Mouse (Mus musculus) erythroid progenitor cell, adult 5-6 weeks (primary cell): ENCODE measurements around the gene Nav2. TPM values are rescaled to one million over a fixed set of nuclear protein-coding genes. Genes with fewer than 3 reads are reported as not detected.

ENCODE experiments used
- ATAC-seq: replicated peaks from 2 replicates; pipeline ENCODE4 v1.8.0; 2016; ENCODE audit warnings: moderate number of reproducible peaks, mild to moderate bottlenecking, moderate TSS enrichment, inconsistent platforms; ENCODE audit not compliant: poor library complexity, low FRiP score, severe bottlenecking
- total RNA-seq, 2 experiments: library from RNA; stranded (forward) in 1 of 2; stranded (reverse) in 1 of 2; fragments of 150-400 nt in 1 of 2; fragments of 186-747, 209-891 nt in 1 of 2; gene quantifications; 2 replicates each; pipeline versions ENCODE4 v1.2.3 to v1.2.4; 2015 to 2017; ENCODE audit warnings: low replicate concordance in 2 of 2

The Nav2 gene
- total RNA-seq, 2 experiments from 2014 or later = 3.1 to 29.8 TPM

DNA sequence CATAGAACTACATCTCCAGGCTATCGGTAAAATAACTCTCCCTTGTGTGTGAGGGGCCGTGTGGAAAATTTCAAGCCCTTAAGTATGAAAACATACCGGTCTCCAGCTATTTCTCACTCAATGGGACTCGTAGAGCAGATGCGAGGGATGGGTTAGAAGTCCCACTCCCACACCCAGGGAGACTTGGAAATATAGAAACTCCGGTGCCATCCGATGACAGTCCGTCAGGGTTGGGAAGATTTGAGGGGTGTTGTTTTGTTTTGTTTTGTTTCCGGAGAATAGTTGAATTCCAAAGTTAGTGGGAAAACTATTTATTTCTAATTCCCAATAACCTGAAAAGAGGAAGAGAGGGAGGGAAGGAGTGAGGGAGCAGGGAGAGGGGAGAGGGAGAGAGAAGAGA is 728.8 kb downstream of the Nav2 start:
- no peak for ATAC-seq

DNA sequence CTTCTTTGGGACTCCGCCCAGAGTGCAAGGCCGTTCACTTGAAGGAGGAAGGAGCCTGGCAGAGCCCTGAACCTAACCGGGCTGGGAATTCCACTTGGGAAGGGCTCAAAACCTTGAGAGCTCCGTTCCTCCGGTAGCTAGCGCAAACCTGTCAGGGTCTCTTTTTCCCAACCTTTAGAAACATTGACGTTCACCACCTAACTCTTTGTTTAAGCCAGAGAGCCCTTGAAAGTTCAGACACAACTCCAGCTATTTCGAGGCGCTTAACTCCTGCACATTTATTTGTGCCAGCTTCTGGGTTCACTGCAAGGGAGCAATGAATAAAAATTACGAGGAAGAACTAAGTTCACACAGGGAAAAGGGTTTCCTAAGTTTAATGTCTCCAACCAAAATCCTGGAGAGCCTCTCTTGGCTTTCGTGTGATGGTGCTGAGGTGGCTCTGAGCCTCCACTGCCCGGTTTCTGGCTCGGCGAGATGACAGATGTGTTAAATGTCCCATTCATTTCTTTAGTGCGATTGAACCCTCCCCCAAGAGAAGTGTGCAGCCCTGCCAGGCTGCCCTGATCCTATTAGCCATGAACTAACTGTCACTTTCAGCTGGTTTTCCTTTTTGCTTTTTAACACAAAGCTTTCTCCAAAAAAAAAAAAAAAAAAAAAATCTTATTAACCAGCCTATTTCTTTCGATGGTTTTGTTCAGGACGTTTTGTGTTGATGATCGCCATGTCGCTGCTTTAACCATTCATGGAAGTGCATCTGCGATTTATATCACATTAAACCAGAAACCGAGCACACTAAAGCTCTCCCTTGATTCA is 729.5 kb downstream of the Nav2 start:
- ATAC-seq = no peak

DNA sequence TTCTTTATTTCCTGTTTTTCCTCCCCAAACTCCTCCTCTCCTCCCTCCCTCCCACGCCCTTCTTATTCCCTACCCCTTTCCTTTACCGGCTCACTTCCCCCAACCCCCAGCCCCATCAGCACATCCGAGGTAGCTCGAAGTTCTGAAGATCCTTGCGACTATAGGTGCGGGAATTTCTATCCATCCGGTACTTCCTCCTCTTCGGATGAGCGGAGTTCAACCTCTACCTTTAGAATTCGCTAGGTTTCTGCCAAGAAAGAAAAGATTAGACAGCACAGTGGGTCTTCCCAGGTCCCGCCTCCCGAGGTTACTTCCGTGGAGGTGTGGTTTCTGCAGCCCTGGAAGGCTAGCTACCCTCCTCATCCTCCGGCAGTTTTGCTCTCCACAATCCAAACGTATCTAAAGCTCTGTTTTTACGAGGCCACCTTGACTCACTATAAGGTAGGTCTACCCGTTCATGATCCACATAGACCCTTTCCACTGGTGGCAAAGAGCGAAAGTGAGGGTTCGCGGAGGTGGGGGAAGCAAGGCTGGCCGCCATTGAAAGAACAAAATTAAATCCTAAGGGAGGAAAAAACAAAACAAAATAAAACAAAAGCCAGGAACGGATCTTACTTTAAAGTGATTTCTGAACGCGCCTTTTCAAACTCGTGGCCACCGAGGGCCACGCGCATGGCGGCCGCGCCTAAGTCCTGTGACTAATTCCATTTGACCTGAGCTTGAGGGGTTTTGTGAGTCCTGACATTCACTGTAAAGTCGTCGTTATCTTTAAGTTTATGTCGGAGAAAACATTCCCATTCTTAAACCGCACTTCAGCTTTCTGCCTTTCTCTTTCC is 730.6 kb downstream of the Nav2 start:
- ATAC-seq = no peak

DNA sequence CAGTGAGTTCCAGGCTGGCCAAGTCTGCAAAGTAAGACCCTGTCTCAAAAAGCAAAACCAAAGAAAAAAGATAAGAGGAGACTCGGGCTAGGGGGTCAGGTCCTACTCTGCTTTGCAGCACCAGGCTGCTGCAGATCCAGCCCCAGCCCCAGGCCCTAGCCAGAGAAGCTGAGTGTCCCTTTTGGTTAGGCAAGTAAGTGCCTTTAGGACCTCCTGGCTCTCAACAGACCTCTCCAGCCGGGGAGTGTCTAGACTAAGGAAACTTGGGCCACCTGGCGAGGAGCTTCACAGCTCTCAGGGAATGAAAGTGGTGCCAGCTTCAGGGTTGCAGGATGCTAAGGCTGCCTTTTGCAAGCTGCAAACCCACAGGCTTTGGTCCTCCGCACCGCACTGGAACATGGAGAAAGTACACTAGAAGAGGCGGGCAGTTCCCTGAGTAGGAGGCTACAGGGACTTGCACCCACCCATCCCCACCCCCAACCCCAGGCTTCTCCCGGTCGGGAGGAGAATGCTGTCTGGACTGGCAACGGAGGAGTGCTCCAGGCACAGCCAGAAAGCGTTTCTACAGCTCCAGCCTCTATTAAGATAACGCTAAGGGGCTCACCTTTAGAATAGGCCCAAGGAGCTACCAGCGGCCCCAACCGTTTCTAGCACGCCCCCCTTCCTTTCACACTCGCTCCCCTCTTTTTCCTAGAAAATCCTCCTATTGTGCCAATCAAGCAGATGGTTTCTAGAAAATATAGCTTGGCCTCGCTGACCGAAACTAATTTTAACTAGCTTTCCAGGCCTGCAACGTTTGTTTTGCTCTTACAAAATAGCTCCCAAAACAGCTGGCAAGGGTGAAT is 731.6 kb downstream of the Nav2 start:
- no peak for ATAC-seq

DNA sequence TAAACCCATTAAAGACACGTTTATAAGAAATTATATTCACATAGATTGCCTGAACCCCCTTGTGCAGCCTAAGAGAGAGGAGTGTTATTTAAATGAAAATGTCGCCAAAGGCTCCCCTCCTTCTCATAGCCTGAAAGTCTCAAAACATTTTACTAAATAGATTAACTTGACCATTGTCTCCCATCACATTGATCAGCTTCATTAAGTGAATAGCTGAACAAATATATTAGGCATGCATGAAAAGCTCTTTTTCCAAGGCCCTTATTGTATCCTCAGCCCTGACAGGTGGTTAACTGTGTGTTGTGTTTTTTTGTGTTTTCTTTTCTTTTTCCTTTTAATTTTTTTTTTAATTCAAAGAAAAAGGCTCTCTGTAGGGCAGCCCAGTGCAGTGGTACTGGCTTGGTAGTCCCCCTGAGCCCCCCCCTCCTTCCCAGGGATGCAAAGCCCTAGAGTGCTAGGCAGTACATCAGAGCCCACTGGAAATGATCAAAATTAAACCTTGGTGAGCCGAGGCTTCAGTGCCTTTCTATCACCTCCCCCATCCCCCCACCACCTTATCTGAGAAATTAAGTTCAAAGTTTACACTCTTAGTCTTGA is 732.3 kb downstream of the Nav2 start:
- ATAC-seq = no peak

Other genes with a start within 250 kb of the Nav2 start
- 10.1 and 19.7 TPM in 2 replicates for gene Zdhhc13, start 119.7 kb upstream of the Nav2 start, total RNA-seq (2015; ENCODE audit: low replicate concordance)
- gene Zdhhc13, start 119.7 kb upstream of the Nav2 start, total RNA-seq (2017; ENCODE audit: low replicate concordance) = 7.7 and 11.7 TPM in 2 replicates
- gene Csrp3, start 60.7 kb upstream of the Nav2 start, total RNA-seq (2015; ENCODE audit: low replicate concordance) = 4.0 TPM in 1 of 2 replicates, not detected in the other
- gene Csrp3, start 60.7 kb upstream of the Nav2 start, total RNA-seq (2017; ENCODE audit: low replicate concordance) = 1.7 TPM in 1 of 2 replicates, not detected in the other
- gene E2f8, start 27.1 kb upstream of the Nav2 start, total RNA-seq (2015; ENCODE audit: low replicate concordance) = 418 and 438 TPM in 2 replicates
- 278 and 339 TPM in 2 replicates for gene E2f8, start 27.1 kb upstream of the Nav2 start, total RNA-seq (2017; ENCODE audit: low replicate concordance)